Mouse (Mus musculus) layer of hippocampus, adult 9-11 months (tissue): ENCODE results near the gene Cdk11b.
"Not testable (repeated sequence)": the region's sequence is repeated elsewhere in the genome, so short reads cannot be mapped to it uniquely, and the experiment has no call there.

ENCODE experiments used
- DNase-seq: peaks from one replicate; pipeline ENCODE4 v3.0.0; 2022

Cdk11b gene

GRCm38 (mm10) chr4:155669598-155670075 is 45.0 kb downstream of the Cdk11b start:
- no peak for DNase-seq

GRCm38 (mm10) chr4:155670236-155670635 is 45.6 kb downstream of the Cdk11b start:
- not testable (repeated sequence) for DNase-seq

- no peak for DNase-seq
Observed at GRCm38 (mm10) chr4:155672082-155672481, 47.4 kb downstream of the Cdk11b start.

GRCm38 (mm10) chr4:155675991-155676390 is 51.3 kb downstream of the Cdk11b start:
- peak; percentile 44 for DNase-seq

GRCm38 (mm10) chr4:155683670-155684277 is 59.1 kb downstream of the Cdk11b start:
- not testable (repeated sequence) for DNase-seq

- DNase-seq = not testable (repeated sequence)
Observed at GRCm38 (mm10) chr4:155687764-155688163, 63.1 kb downstream of the Cdk11b start.

- peak; percentile 84 for DNase-seq
Observed at GRCm38 (mm10) chr4:155690571-155691375, 66.1 kb downstream of the Cdk11b start.

GRCm38 (mm10) chr4:155692421-155692820 is 67.8 kb downstream of the Cdk11b start:
- no peak for DNase-seq

GRCm38 (mm10) chr4:155694111-155694481 is 69.4 kb downstream of the Cdk11b start, which contains the start of gene Fndc10:
Gene Fndc10 (plus strand): TSS chr4:155694342.
- peak; percentile 74 for DNase-seq

GRCm38 (mm10) chr4:155694482-155695401 is 70.1 kb downstream of the Cdk11b start:
- DNase-seq = peak; percentile 81

GRCm38 (mm10) chr4:155695531-155696062 is 70.9 kb downstream of the Cdk11b start:
- DNase-seq = no peak

GRCm38 (mm10) chr4:155696261-155697255 is 71.9 kb downstream of the Cdk11b start:
- DNase-seq = no peak
